Mouse (Mus musculus): Measurements from ENCODE around the gene Pdlim5. TPM values are rescaled to one million over a fixed set of nuclear protein-coding genes. Genes with fewer than 3 reads are reported as not detected.

Gene Pdlim5
- polyA plus RNA-seq, 1 experiment from 2014 or later, result 10.0 TPM

DNA sequence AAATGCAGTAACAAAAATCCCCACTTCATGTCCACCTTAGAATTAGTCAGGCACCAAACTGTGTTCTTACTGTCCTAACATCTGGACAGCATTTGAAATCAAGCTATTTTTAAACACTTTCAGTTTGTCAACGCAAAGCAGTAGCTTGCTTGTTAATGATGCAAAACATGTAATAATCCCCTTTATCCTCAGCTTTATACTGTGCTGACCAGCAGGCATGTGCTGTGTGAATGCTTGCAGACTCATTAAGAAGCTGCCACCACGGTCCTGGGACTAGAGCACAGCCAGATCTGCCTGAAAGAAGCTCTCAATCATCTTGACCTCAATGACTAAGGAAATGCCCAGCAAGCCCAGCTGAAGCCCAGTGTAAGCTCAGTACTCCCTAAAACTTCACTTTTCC, 85.0 kb downstream of the Pdlim5 start:
- no peak overlapping the region for H3K27ac ChIP-seq (ENCODE audit: low read length)
- H3K4me1 ChIP-seq (replicated peaks; ENCODE audit: control insufficient read depth, insufficient read depth, low read length), result 0 out of 2 replicates have a peak, but pooled peaks cover 3% of the 10 kb centered on the region
- no peaks in the 10 kb centered on the region for H3K27me3 ChIP-seq (replicated peaks; ENCODE audit: control insufficient read depth, insufficient read depth, low read length)
- H3K9ac ChIP-seq (replicated peaks; ENCODE audit: low read depth, low read length), result no peak overlapping the region
- H3K4me3 ChIP-seq (replicated peaks; ENCODE audit: low read length), result no peak overlapping the region
- 6% methylated on average over 2 of the region's 2 CpGs for WGBS
- no peak overlapping the region for H3K4me2 ChIP-seq (ENCODE audit: low read length)
- ATAC-seq, result peak; percentile 93
- H3K9me3 ChIP-seq (ENCODE audit: control insufficient read depth, low read length), result no peaks in the 10 kb centered on the region
- no peaks in the 10 kb centered on the region for H3K36me3 ChIP-seq (ENCODE audit: control insufficient read depth, insufficient read depth)

DNA sequence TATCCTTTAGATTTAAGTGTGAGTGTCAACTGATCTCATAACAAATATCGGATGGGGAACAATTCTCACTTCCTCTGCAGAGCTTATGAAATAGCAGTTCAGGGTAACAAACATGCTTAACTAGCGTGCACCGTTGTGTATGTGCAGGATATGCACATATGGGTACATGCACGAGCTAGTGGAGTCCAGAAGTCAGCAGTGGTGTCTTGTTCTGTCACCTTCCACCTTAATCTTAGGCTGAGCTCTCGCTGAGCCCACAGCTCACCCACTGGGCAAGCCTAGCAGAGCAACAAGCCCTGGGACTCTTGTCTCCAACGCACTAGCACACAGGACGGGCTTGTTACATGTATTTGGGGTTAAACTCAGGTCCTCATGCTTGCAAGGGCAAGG, 100.2 kb downstream of the Pdlim5 start:
- H3K27ac ChIP-seq (ENCODE audit: low read length), result no peak overlapping the region
- H3K27me3 ChIP-seq (replicated peaks; ENCODE audit: control insufficient read depth, insufficient read depth, low read length), result no peaks in the 10 kb centered on the region
- H3K4me3 ChIP-seq (replicated peaks; ENCODE audit: low read length), result no peak overlapping the region
- WGBS, result 85% methylated on average over 7 of the region's 7 CpGs
- no peaks in the 10 kb centered on the region for H3K36me3 ChIP-seq (ENCODE audit: control insufficient read depth, insufficient read depth)
- H3K9me3 ChIP-seq (ENCODE audit: control insufficient read depth, low read length), result no peaks in the 10 kb centered on the region
- ATAC-seq, result 0 out of 2 replicates have a peak, but pooled peaks have one; percentile 20
- H3K4me1 ChIP-seq (replicated peaks; ENCODE audit: control insufficient read depth, insufficient read depth, low read length), result no peaks in the 10 kb centered on the region
- H3K9ac ChIP-seq (replicated peaks; ENCODE audit: low read depth, low read length), result no peak overlapping the region
- H3K4me2 ChIP-seq (ENCODE audit: low read length), result no peak overlapping the region

DNA sequence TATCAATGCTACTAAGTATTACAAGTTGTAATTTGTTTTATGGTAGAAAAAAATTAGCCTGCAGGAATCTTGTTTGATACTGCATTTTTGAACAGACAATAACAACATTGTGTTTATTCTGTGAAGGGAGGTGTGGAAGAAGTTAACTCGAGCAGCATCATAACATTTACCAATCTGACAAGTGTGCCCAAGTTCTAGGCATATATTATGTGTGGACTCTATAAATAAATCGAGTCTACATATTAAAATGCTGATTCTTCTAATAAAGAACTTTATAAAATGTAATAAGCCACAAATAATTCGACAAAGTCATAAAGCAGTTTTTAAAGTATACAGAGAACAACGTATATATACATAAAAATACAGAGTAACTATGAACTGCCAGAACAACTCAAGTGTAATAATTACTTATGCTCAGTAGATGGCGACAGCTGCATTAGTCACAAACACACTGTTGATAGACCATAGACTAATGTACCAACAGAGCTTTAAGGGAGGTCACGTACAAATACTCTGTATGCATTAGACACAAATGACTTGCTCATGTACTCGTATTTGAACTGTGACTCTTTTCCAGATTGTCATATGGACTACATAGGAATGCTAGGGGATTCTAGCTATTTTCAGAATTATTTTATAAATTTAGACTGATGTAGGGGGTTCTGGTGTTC, 100.7 kb downstream of the Pdlim5 start:
- WGBS, result 22% methylated on average over 7 of the region's 7 CpGs
- ATAC-seq, result peak; percentile 88

DNA sequence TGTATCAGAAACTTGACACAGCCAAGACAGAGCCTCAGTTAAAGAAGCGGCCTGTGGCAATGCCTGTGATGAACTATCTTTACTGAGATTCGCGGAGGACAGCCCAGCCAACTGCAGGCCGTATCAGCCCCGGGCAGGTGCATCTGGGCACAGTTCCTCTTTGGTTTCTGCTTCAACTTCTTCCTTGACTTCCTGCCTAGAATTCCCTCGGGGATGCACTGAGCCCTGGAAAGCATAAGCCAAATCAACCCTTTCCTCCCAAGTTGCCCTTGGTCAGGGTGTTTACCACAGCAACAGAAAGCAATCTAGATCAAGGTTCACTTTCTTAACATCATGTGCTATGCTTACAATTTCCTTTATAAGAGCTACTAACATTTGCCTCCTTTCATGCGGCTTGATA, 101.9 kb downstream of the Pdlim5 start:
- Histone ChIP-seq H3K9me3 (ENCODE audit: control insufficient read depth, low read length) (no peaks in the 10 kb centered on the region), H3K9ac (replicated peaks; ENCODE audit: low read depth, low read length) (no peak overlapping the region), H3K4me3 (replicated peaks; ENCODE audit: low read length) (no peak overlapping the region), H3K36me3 (ENCODE audit: control insufficient read depth, insufficient read depth) (no peaks in the 10 kb centered on the region), H3K4me2 (ENCODE audit: low read length) (no peak overlapping the region), H3K4me1 (replicated peaks; ENCODE audit: control insufficient read depth, insufficient read depth, low read length) (no peaks in the 10 kb centered on the region), H3K27me3 (replicated peaks; ENCODE audit: control insufficient read depth, insufficient read depth, low read length) (no peaks in the 10 kb centered on the region), H3K27ac (ENCODE audit: low read length) (no peak overlapping the region)
- WGBS, result 82% methylated on average over 7 of the region's 7 CpGs
- no peak for ATAC-seq

More for the DNA sequence above, 100.7 kb downstream of the Pdlim5 start:
- H3K27ac ChIP-seq (ENCODE audit: low read length), result no peak overlapping the region
- H3K9ac ChIP-seq (replicated peaks; ENCODE audit: low read depth, low read length), result no peak overlapping the region
- no peaks in the 10 kb centered on the region for H3K27me3 ChIP-seq (replicated peaks; ENCODE audit: control insufficient read depth, insufficient read depth, low read length)
- no peaks in the 10 kb centered on the region for H3K36me3 ChIP-seq (ENCODE audit: control insufficient read depth, insufficient read depth)
- no peaks in the 10 kb centered on the region for H3K4me1 ChIP-seq (replicated peaks; ENCODE audit: control insufficient read depth, insufficient read depth, low read length)
- no peak overlapping the region for H3K4me2 ChIP-seq (ENCODE audit: low read length)
- H3K9me3 ChIP-seq (ENCODE audit: control insufficient read depth, low read length), result no peaks in the 10 kb centered on the region
- no peak overlapping the region for H3K4me3 ChIP-seq (replicated peaks; ENCODE audit: low read length)

DNA sequence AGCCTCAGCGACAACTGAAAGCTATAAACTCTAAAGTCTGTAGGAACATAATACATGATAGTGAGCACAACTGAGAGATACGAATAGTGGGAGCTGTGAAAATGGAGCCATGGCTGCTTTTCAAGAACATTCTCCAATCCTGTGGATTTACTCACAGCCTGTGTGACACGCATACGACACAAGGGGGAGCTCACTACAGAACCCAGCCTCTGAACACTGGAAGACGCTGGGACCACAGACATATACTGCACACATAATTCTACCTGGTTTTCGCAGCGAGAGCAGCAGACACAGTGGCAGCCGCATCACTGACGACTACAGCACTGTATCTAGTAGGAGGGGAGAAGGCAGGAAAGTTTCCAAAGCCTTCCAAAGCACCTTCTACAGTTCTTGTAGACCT, 112.8 kb downstream of the Pdlim5 start:
- peak overlapping the region; percentile 23 for H3K4me2 ChIP-seq (ENCODE audit: low read length)
- 39% methylated on average over 9 of the region's 9 CpGs for WGBS
- peak; percentile 94 for ATAC-seq
- no peaks in the 10 kb centered on the region for H3K27me3 ChIP-seq (replicated peaks; ENCODE audit: control insufficient read depth, insufficient read depth, low read length)
- H3K4me1 ChIP-seq (replicated peaks; ENCODE audit: control insufficient read depth, insufficient read depth, low read length), result peaks cover 8% of the 10 kb centered on the region; the same call in 1 of the 2 replicates
- no peaks in the 10 kb centered on the region for H3K9me3 ChIP-seq (ENCODE audit: control insufficient read depth, low read length)
- no peaks in the 10 kb centered on the region for H3K36me3 ChIP-seq (ENCODE audit: control insufficient read depth, insufficient read depth)
- no peak overlapping the region for H3K9ac ChIP-seq (replicated peaks; ENCODE audit: low read depth, low read length)
- H3K4me3 ChIP-seq (replicated peaks; ENCODE audit: low read length), result no peak overlapping the region
- H3K27ac ChIP-seq (ENCODE audit: low read length), result no peak overlapping the region

DNA sequence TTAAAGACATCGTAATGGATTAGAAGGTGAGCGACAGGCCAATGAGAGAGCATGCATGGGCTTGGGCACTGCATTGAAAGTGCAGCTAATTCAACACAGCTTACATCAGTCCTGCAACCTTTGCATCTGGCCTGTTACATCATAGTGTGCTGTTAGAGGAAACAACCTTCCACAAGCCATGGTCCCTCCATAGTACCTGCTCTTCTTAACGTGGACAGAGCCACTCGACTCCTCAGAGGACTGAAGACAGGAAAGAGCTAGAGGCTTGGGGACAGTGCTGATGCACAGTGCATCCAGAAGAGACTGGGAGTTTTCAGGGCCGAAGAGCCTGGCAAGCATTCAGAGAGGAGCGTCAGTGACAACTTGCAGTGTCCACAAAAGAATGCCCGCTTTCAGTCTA, 113.8 kb downstream of the Pdlim5 start:
- Histone ChIP-seq H3K9me3 (ENCODE audit: control insufficient read depth, low read length) (no peaks in the 10 kb centered on the region), H3K4me1 (replicated peaks; ENCODE audit: control insufficient read depth, insufficient read depth, low read length) (peaks cover 8% of the 10 kb centered on the region; the same call in 1 of the 2 replicates), H3K4me3 (replicated peaks; ENCODE audit: low read length) (no peak overlapping the region), H3K27me3 (replicated peaks; ENCODE audit: control insufficient read depth, insufficient read depth, low read length) (no peaks in the 10 kb centered on the region), H3K36me3 (ENCODE audit: control insufficient read depth, insufficient read depth) (no peaks in the 10 kb centered on the region), H3K4me2 (ENCODE audit: low read length) (no peak overlapping the region), H3K27ac (ENCODE audit: low read length) (no peak overlapping the region), H3K9ac (replicated peaks; ENCODE audit: low read depth, low read length) (no peak overlapping the region)
- WGBS, result 86% methylated on average over 7 of the region's 7 CpGs
- ATAC-seq, result no peak

DNA sequence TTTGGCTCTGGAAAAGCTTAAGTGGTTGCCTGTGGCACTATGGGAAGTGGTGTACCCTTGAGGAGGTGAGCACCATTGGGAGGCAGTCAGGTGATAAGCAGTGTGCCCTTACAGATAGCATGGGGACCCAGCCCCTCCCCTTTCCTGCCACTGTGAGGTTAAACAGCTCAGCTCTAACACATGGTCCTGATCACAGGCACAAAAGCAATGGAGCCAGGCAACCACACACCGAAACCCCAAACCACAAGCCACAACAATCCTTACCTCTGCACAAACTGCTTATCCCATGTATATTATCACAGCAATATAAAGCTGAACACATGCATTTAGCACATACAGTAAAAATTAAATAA, 114.4 kb downstream of the Pdlim5 start:
- Histone ChIP-seq H3K4me3 (replicated peaks; ENCODE audit: low read length) (no peak overlapping the region), H3K9ac (replicated peaks; ENCODE audit: low read depth, low read length) (no peak overlapping the region), H3K9me3 (ENCODE audit: control insufficient read depth, low read length) (no peaks in the 10 kb centered on the region), H3K27ac (ENCODE audit: low read length) (no peak overlapping the region), H3K36me3 (ENCODE audit: control insufficient read depth, insufficient read depth) (no peaks in the 10 kb centered on the region), H3K27me3 (replicated peaks; ENCODE audit: control insufficient read depth, insufficient read depth, low read length) (no peaks in the 10 kb centered on the region), H3K4me1 (replicated peaks; ENCODE audit: control insufficient read depth, insufficient read depth, low read length) (peaks cover 8% of the 10 kb centered on the region; the same call in 1 of the 2 replicates), H3K4me2 (ENCODE audit: low read length) (no peak overlapping the region)
- ATAC-seq, result peak; percentile 53
- WGBS, result 79% methylated on average over 1 of the region's 1 CpGs

DNA sequence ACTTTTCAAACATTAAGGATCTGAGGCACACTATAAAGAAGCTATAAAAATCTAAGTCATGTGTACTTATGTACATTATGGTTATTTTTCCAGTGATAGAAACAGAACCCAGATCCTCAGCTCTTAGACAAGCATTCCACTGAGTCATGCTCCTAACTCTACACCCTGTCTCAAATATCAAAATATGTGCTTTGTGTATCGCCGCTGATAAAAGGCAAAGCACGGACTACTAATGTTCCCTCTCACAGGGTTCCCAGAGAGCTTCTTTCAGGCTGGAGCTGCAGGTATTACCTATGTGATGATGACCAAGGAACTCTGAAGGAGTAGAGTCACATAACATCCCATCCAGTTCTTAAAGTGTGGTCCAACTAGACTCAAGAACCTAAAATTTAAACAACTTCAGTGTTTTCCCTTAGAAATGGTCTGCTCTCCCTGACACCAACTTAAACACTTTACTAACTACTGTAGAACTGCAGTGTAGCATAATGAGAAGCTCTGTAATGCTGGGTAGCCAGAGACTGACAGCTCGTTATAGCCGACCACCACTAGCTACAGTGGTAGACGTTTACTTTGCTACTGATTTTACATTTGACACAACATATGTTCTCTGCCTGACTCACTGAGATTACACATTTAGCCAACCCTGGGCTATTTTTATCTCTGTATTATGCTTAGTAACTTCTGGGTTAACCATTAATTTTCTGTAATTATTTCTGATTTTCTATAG, 115.0 kb downstream of the Pdlim5 start:
- WGBS, result 48% methylated on average over 6 of the region's 6 CpGs
- ATAC-seq, result peak; percentile 69

DNA sequence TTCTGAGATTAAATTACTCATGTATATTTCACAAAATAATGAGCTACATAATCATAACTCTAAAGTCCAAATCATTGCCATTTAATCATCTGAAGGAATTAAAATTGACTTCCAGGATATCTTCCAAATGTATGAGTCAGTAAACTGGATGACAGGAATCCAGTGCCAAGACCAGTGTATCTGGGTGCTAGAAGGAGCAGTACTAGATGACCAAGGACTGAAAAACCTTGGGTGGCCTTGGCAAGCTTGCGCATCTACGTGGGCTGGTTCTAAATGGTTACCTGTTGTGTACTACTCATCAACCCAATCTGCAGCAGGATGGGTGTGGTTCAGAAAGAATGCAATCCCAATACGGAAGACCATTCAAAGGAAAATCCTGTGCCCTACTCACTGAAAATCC, 116.5 kb downstream of the Pdlim5 start:
- H3K9ac ChIP-seq (replicated peaks; ENCODE audit: low read depth, low read length), result no peak overlapping the region
- no peak overlapping the region for H3K4me3 ChIP-seq (replicated peaks; ENCODE audit: low read length)
- H3K27me3 ChIP-seq (replicated peaks; ENCODE audit: control insufficient read depth, insufficient read depth, low read length), result no peaks in the 10 kb centered on the region
- H3K36me3 ChIP-seq (ENCODE audit: control insufficient read depth, insufficient read depth), result no peaks in the 10 kb centered on the region
- H3K4me2 ChIP-seq (ENCODE audit: low read length), result no peak overlapping the region
- H3K4me1 ChIP-seq (replicated peaks; ENCODE audit: control insufficient read depth, insufficient read depth, low read length), result peaks cover 8% of the 10 kb centered on the region; the same call in 1 of the 2 replicates
- no peak overlapping the region for H3K27ac ChIP-seq (ENCODE audit: low read length)
- no peaks in the 10 kb centered on the region for H3K9me3 ChIP-seq (ENCODE audit: control insufficient read depth, low read length)
- WGBS, result 92% methylated on average over 3 of the region's 3 CpGs
- ATAC-seq, result no peak

More for the DNA sequence above, 115.0 kb downstream of the Pdlim5 start:
- Histone ChIP-seq H3K4me2 (ENCODE audit: low read length) (no peak overlapping the region), H3K27ac (ENCODE audit: low read length) (no peak overlapping the region), H3K4me3 (replicated peaks; ENCODE audit: low read length) (no peak overlapping the region), H3K36me3 (ENCODE audit: control insufficient read depth, insufficient read depth) (no peaks in the 10 kb centered on the region), H3K4me1 (replicated peaks; ENCODE audit: control insufficient read depth, insufficient read depth, low read length) (peaks cover 8% of the 10 kb centered on the region; the same call in 1 of the 2 replicates), H3K27me3 (replicated peaks; ENCODE audit: control insufficient read depth, insufficient read depth, low read length) (no peaks in the 10 kb centered on the region), H3K9ac (replicated peaks; ENCODE audit: low read depth, low read length) (no peak overlapping the region), H3K9me3 (ENCODE audit: control insufficient read depth, low read length) (no peaks in the 10 kb centered on the region)
